Mouse (Mus musculus): Measurements from ENCODE around the gene Sult6b2.

Sult6b2 gene

DNA sequence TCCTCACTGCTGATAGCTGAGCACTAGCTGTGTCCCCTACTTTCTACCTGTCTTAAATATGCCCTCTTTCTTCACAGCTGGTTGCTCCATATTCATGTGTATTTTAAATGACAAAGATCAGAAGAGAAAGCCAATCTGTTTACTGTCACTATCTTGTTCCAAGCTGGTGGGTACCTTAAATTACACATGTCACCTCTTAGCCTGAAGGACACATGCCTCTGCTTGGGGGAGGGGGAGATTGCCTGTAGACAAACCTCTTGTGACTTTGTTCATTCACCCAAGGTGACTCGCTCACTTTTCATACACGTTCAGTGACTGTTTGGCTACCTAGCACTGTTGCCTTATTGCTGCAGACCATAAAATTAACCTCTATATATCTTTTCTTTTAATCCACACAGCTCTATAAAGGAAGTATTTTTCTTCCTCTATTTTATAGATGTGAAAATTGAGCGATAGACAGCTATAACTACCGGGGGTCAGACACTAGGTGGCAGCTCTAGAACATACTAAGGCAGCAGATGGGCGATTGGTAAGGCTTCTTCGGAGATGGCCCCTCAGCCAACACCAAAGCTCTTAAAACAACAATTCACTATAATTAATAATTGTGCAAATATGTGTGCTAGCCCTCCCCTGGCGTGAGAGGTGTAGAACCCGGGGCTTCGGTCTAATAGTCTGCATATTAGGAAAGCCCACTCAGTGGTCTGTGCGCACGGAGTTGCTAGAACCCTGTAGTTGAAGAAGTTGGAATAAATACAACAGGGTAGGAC, 25.1 kb downstream of the Sult6b2 start:
- DNase-seq (ENCODE audit: low read depth, low spot score), result peak; percentile 60

DNA sequence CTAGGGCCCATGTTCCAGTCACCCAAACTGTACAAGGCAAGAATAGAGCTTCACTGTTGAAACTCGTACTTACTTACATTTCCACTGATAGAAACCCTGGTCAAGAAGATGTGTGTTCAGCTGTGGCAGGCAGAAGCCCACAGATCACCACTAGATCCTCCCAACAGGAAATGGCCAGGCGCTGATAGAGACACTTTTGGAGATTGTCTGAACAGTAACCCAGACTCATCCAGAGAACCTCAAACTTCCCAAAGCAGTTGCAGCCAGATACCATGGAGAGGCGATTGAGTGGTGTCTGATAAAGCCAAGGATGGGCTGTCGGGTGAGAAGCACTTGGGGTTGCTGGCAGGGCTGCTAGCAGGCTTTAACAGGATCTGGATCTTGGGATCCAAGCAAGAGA, 27.4 kb downstream of the Sult6b2 start:
- no peak for DNase-seq (ENCODE audit: low read depth, low spot score)

DNA sequence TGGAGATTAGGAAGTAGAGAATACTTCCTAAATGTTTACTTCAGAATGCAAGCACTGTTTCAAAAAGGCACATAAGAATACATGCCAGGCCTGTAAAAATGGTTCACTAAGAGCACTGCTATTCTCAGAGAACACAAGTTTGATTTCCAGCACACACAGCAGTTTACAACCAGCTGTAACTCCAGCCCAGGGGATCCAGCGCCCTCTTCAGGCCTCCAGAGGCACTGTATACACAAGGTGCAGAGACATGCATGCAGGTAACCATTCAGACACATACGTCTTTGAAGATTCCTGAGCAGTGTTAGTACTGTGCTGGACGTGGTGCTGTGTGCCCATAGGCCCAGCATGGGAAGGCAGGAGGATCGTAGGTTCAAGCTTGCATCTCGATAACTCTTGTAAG, 30.7 kb downstream of the Sult6b2 start:
- peak; percentile 52 for DNase-seq (ENCODE audit: low read depth, low spot score)

DNA sequence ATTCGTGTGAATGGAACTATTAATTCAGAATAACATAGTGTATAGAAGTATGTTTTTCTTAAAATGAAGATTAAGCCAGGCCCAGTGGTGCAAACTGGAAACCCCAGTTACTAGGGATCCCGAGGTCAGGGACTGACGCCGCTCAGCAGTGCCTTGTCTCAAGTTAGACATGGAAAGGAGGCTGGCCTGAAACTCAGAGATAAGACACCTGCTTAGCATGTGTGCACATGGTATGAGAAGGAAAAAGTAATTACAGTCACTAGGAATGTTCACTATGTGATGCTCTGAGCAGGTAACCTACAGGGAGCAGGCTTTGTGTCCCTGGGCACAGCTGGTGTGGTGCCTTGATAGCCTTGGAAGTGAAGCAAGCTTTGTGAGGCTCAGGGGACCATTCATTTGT, 32.7 kb downstream of the Sult6b2 start:
- no peak for DNase-seq (ENCODE audit: low read depth, low spot score)

DNA sequence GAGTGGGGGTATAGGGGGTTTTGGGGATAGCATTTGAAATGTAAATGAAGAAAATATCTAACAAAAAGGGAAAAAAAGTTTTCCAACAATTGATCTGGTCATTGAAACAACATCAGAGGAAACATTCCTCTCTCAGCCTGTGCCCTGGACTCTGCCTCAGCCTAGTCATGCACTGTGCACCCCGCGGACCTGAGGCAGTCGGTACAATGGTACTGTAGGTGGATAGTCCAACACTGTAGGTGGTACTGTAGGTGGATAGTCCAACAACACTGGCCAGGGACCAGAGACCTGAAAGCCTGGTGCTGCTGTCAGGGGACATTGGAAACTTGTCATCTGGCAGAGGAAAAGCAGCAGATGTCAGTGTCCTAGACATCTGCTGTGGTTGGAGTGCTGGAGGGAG, 34.4 kb downstream of the Sult6b2 start:
- no peak for DNase-seq (ENCODE audit: low read depth, low spot score)

DNA sequence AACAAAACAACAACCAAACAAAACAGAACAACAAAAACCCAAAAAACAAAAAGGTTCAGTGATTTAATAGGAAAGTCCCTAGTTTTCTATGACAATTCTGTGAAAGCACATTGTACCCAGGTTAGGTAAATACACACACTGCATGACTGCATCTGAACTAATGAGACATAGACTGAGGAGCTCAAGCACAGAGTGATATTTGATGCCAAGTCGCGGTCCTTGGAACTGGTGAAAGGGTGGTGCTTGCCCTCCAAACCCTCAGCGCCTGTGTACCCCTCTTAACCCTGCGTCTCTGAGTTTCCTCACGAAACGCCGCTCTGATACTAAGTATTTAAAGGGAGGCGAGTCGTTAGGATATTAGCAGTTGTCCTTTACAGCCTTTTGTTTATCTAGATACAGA, 37.0 kb downstream of the Sult6b2 start:
- no peak for DNase-seq (ENCODE audit: low read depth, low spot score)

DNA sequence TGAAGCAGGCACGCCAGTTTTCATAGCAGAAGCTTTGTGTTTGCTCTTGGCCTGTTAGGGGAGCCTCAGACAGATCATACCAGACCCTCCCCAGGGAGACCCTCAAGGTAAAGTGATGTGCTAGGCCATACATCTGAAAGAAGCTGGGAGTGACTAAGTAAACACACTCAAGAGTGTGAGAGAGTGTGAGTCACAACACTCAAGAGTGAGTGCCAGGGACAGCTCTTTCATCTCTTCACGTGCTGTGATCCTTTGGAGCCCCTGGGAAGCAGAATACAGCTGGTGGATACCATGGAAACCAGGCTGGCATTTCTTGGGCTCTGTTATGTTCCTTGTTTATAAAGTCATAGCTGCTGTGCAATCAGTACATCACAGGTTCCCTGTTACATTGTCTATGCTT, 39.4 kb downstream of the Sult6b2 start:
- DNase-seq (ENCODE audit: low read depth, low spot score), result no peak

DNA sequence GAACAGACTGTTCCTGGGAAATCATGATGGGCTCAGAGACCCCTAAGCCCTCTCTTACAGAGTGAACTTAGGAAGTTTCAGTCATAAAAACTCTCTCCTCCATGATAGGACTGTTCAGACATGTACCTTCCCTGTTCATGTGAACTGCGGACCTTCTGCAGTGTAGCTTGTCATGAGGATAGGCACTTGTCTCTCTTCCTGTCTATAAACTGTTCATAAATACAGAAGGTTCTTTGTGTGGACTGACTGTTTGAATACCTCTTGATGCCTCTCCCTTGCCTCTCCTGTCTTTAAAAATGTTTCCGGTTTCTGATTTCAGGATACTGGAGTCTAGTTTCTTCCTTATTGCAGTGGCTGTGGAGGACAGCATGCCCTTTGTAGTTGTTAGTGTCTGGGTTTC, 44.7 kb downstream of the Sult6b2 start:
- no peak for DNase-seq (ENCODE audit: low read depth, low spot score)

DNA sequence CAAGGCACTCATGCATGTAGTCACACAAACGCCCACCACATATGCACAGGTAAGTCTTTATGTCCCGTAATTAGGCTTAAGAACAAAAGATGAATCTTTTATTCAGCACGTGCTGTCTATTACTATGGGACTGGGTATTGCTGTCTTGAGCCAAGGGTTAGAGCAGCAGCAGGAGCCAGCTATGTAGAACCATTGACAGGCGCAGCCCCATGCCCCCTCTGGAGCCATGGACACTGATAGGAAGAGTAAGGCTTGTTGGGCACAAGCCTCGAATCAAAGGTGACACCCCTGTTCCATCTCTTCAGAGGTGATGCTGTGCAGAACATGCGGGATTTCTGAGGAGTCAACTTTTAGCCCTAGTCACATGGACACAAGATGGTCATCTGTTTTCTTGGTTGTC, 45.7 kb downstream of the Sult6b2 start:
- no peak for DNase-seq (ENCODE audit: low read depth, low spot score)

DNA sequence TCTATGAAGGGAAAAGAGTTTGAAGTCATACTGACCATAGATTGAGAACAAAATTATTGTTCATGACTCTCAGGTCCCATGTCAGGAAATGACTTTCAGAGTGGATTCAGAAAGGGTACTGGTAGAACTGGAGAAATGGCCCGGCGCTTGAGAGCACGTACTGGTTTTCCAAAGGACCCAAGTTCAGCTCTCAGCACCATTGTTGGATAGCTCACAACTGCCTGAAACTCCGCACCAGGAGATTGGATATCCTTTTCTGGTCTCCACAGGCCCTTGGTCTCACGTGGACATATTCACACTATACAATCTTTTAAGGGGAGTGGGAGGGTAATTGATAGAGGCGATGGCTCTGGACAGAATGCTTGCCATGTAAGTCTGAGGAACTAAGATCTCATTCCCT, 46.3 kb downstream of the Sult6b2 start:
- DNase-seq (ENCODE audit: low read depth, low spot score), result no peak

DNA sequence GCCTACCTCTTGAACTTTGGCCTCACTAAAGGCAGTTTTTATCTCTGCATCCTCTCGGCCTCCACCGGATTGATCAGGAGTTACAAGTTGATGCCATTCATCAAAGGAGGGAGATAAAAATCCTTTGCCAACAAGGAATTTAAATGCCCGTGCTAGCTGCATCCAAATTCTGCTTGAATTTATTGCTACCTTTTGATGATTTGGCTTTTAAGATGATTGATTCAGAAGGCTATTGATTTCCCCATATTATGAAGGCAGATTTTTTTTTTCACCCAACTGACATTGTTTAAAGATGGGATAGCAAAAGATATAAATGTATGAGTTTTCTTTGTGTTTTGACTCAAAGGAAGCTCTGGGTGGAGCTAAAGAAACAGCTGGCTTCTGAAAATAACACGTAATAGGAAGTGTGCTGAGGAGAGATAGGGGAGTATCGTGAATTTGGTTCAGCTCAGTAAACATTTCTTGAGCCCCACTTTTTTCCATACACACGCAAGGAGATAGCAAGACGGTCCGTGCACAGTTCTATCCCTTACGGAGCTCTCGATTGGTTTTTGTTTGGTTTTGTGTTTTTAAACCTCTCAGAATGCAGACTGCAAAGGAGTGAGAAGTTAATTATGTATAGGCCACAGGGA, 46.9 kb downstream of the Sult6b2 start:
- peak; percentile 42 for DNase-seq (ENCODE audit: low read depth, low spot score)

DNA sequence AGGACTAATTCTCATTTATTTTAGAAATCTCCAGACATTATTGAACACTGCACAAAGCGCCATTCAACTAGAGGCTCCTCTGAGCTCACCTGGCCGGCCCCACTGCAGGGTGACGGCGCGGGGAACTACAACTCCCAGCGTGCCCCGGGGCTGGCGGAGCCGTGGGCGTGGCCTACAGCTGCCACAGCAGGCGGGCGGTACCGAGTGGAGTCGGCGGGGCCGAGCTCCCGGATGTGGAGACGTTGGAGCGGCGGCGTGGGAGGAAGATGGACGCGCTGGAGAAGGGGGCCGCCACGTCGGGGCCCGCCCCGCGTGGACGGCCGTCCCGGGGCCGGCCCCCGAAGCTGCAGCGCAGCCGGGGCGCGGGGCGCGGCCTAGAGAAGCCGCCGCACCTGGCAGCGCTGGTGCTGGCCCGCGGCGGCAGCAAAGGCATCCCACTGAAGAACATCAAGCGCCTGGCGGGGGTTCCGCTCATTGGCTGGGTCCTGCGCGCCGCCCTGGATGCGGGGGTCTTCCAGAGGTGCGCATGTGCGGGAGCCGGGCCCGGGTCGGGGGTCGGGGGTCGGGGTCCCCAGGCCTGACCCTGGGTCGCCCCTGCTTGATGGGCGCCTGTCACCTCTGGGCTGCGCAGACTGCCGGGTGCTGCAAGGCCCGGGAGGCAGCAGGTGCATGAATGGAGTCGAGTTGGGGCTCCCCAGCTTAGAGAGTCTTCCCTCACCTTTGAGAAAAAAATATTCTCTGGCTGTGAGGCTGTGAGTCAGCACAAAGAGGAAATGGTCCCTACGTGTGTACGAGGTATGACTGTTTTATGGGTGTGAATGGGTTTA, 47.6 kb downstream of the Sult6b2 start, which contains the start of gene Cmas:
TSS of gene Cmas (plus strand) at position 180 of the 827 bp plus-strand sequence.
- DNase-seq (ENCODE audit: low read depth, low spot score), result peak; percentile 90

DNA sequence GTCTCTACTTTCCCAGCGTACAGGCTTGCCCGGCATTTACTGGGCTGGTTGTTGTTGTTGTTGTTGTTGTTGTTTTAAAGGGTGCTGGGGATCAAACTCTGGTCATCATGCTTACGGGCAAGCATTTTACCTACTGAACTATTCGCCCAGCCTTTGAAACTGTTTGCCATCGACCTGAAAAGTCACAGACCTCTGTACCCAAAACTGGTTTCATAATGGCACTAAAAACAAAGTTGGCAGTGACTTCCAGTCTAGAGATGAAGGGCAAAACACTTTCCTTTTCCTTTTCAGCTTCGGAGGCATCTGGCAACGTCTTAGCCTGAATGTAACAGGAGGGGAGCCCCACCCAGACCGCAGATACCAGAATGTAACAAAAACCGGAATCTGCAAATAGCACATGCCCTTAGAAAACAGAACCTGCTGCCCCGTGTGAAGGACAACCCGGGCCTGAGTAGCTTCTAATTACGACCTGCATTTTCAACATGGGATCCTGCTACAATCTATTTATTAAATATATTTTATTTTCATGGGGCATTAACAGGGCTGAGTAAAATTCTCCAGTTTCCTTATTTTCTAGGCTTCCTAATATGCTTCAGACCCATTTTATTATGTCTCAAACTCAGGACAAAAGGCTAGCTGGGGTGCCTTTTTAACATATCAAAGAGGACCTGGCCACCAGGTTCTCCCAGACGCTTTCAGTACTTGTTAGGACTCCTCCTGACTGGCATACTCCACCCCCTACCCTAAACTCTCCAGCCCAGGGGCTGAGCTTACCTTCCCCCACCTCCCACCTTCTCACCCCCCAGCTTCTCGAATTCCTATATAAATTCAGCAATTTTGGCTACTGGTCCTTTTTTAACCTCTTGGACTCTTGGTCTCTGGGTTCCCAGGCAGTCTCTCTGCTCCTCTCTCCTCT, 51.7 kb downstream of the Sult6b2 start:
- peak; percentile 92 for DNase-seq (ENCODE audit: low read depth, low spot score)

DNA sequence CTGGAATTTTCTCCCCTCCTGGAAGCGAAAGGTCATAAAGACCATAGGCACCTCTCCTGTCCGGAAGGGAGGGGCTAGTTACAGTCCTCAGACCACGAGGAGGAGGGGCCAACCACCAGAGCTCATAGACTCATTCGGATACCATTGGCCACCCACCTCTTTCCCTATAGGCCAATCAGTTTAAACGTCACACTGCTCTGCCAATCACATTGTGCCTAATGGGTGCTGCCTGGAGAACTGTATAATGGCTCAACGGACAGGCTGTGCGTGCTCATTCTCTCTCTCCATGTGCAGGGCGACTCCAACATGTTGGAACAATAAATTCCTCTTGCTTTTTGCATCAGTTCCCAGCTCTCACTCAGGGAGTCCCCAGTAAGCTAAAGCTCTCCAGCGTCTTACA, 52.9 kb downstream of the Sult6b2 start:
- peak; percentile 97 for DNase-seq (ENCODE audit: low read depth, low spot score)

DNA sequence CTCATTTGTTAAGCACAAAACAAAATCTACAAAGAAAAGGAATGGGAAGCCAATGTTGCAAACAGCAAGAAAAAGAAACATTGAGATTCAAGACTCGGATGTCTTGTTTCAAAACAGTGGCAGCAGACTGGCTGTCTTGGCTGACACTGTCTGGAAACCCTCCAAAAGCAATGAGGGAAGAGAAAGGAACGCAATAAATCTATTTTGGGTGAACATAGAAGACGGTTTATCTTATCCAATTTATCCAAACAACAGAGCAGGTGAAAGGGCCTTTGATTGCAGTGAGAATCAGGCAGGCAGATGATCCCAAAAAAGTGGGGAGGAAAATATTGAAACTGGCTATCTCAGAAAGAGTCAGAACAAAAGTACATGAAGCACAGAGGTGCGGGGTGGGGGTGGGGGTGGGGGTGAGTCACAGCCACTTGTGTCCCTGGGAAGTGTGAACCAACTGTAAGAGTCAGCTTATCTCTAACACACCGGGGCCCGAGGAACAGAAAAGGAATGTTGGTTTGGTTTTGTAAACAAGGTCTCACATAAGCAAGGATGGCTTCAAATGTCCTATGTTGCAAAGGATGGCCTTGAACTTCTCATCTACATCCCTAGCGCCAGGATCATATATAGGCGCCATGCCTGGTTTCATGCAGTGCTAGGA, 56.1 kb downstream of the Sult6b2 start:
- no peak for DNase-seq (ENCODE audit: low read depth, low spot score)

DNA sequence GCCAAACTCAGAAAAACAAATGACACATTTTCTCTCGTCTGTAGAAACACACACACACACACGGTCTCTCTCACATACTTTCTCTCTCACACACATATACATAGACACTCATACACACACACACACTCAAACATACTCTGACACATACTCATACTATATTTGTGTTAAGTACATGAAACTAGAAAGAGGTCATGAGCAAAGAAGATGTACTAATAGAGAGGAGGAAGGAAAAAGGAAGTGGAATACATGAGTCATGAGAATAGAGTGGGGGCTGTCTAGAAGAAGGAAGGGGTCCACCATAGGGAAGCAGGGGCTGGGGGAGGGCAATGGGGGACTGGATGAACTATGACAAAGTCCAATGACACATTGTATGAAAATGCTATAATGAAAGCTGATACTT, 57.1 kb downstream of the Sult6b2 start:
- DNase-seq (ENCODE audit: low read depth, low spot score), result no peak

DNA sequence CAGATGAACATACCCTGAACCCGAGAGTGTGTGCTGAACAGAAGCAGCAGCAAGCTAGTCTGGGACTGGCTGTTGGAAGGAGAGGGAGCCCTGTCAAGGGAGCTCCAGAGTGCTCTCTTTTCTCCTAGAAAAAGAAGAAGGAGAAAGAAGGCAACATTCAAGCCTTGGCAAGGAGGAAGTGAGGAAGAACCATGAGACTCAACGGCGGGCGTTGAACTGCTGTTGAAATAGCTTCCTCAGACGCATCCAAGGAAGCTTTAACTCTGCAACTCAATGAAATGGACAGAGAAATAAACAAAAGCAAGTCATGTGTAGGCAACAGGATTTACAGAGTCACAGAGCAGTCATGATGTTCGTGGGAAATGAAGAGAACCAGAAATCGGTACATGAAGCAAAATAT, 57.5 kb downstream of the Sult6b2 start:
- no peak for DNase-seq (ENCODE audit: low read depth, low spot score)

DNA sequence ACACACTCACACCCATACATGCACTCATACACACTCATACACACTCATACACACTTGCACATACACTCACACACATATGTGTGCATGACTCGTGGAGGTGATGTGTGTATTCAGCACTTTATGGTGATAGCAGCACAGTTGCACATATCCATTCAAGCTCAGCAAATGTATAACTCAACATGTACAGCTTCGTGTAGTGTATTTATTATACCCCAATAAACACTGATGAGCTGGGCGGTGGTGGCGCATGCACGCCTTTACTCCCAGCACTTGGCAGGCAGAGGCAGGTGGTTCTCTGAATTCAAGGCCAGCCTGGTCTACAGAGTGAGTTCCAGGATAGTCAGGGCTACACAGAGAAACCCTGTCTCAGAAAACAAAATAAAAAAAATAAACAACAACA, 58.8 kb downstream of the Sult6b2 start:
- DNase-seq (ENCODE audit: low read depth, low spot score), result no peak

DNA sequence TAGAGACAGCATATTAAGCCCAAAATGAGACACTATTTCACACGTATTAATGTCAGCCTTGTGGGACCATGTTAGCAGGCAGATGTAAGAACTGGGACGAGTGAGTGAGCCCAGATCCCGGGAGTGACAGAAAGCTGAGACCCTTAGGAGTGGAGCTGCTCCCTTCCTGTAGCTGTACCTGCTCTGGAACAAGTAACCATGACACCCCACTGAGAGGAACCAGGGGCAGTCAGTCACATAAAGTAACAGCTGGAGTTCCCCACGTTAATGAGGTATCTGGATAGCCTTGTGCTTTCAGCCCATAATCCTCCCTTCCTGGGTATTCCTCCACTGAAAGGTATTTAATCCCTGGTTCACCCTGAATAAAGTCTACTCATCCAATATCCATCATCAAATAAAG, 61.1 kb downstream of the Sult6b2 start:
- DNase-seq (ENCODE audit: low read depth, low spot score), result no peak

DNA sequence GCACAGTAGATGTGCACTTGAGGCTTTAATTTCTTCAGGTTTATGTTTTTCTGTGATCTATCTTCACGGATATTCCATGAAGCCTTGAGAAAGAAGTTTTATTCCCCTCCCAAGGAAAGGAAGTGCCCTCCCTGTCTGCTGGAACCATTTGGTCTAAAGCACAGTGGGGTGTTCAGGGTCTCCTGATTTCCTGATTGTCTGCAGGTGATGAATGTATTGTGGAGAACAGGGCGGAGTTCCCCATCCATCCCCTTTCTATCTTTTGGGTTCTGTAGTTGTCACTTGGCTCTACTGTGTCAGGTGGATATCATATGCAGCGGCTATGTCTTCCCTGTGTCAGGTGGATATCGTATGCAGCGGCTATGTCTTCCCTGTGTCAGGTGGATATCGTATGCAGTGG, 62.5 kb downstream of the Sult6b2 start:
- DNase-seq (ENCODE audit: low read depth, low spot score), result peak; percentile 56

DNA sequence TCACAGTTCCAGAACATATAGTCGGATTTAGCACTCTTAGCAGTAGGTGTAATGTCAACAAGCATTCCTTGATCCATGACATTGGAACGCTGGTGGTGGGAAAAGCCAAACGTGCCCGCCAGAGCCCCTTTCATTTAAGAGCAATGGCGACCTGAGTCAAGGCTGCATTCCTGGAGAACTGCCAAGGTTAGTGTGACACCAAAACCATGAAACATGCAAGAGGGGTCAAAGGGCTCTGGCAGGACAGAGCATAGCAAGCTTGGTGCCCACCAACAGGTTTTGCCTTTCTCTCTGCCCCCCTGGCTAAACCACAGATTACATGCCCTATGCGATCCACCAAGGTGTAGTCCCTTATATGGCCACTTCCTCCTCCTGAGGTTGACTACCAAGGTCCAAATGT, 65.7 kb downstream of the Sult6b2 start:
- no peak for DNase-seq (ENCODE audit: low read depth, low spot score)

Measured in ES-CJ7 (cell line).